Mouse (Mus musculus) ES-Bruce4 (cell line): Measurements from ENCODE around the gene Flywch1.

ENCODE experiments used
- CTCF ChIP-seq: IDR thresholded peaks from one replicate; pipeline ENCODE4 v1.8.1; 2011; ENCODE audit warnings: low read depth, low read length
- EP300 ChIP-seq: IDR thresholded peaks from 2 replicates; pipeline ENCODE4 v1.6.1; 2011; ENCODE audit warnings: low read depth, low read length; ENCODE audit not compliant: insufficient read depth
- POLR2A ChIP-seq: IDR thresholded peaks from one replicate; pipeline ENCODE4 v1.8.1; 2011; ENCODE audit warnings: low read length; ENCODE audit not compliant: insufficient read depth

GRCm38 (mm10) chr17:23748631-23749391 is 22.6 kb downstream of the Flywch1 start:
- TF ChIP-seq CTCF (peak; percentile 21), EP300 (no peak), POLR2A (no peak)
